Mouse (Mus musculus) stomach, embryonic 15.5 days (tissue): ENCODE data around the gene Stau1. TPM values are rescaled to one million over a fixed set of nuclear protein-coding genes. Genes with fewer than 3 reads are reported as not detected.

ENCODE experiments used
- ATAC-seq: fragments of 200-750 bp; cut with Nextera tagmentation; 2 replicates; pipeline ENCODE4 v1.8.0; 2017; ENCODE audit warnings: low read depth, moderate number of reproducible peaks, moderate TSS enrichment; ENCODE audit not compliant: insufficient read depth, low FRiP score
- H3K27ac ChIP-seq: fragments of 300-500 bp; sonication (generic); 2 replicates; pipeline ENCODE4 v1.5.1; 2015; ENCODE audit warnings: mild to moderate bottlenecking, inconsistent platforms
- H3K27me3 ChIP-seq: fragments of 300-500 bp; sonication (generic); replicated peaks from 2 replicates; pipeline ENCODE4 v1.6.1; 2015; ENCODE audit warnings: inconsistent platforms
- H3K36me3 ChIP-seq: fragments of 300-500 bp; sonication (generic); 2 replicates; pipeline ENCODE4 v1.6.1; 2015; ENCODE audit warnings: inconsistent platforms
- H3K4me1 ChIP-seq: fragments of 300-500 bp; sonication (generic); 2 replicates; pipeline ENCODE4 v1.6.1; 2015; ENCODE audit warnings: inconsistent platforms
- H3K4me2 ChIP-seq: fragments of 300-500 bp; sonication (generic); 2 replicates; pipeline ENCODE4 v1.6.1; 2015; ENCODE audit warnings: mild to moderate bottlenecking, inconsistent platforms
- H3K4me3 ChIP-seq: fragments of 300-500 bp; sonication (generic); replicated peaks from 2 replicates; pipeline ENCODE4 v1.5.1; 2015; ENCODE audit warnings: inconsistent platforms
- H3K9ac ChIP-seq: fragments of 300-500 bp; sonication (generic); 2 replicates; pipeline ENCODE4 v1.6.1; 2015; ENCODE audit warnings: inconsistent platforms
- H3K9me3 ChIP-seq: fragments of 300-500 bp; sonication (generic); 2 replicates; pipeline ENCODE4 v1.6.1; 2016; ENCODE audit warnings: inconsistent platforms
- WGBS: fragments of 180-500 bp; shearing (Covaris S2); methylation state at CpG from one replicate; pipeline ENCODE4 v1.1.7; 2015; 5-methylcytosine and 5-hydroxymethylcytosine counted together
- polyA plus RNA-seq: library from polyadenylated mRNA; unstranded; fragments of >200 nt; fragmentation: Nextera tagmentation; extraction: Ambion mirVana; gene quantifications from 2 replicates; pipeline ENCODE4 v1.2.1, GENCODE M21; 2015

Stau1 gene
- polyA plus RNA-seq, 1 experiment from 2014 or later: 70.6 TPM

DNA sequence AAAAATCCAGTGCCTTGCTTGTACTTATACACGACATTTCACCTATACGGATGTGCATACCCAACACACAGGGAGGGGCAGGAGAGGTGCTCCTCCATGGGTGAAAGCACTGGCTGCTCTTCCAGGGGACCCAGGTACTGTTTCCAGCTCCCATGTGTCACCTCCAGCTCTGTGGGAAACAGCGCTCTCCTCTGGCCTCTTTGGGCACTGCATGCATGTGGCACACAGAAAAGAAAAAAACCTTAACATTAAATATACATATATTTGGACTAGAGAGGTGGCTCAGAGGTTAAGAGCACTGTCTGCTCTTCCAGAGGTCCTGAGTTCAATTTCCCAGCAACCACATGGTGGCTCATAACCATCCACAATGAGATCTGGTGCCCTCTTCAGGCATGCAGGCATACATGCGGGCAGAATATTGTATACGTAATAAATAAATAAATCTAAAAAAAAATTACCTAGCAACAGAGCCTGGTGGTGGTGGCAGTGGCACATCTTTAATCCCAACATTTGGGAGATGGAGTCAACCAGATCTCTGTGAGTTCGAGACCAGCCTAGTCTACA is 92.3 kb downstream of the Stau1 start:
- Histone ChIP-seq H3K9ac (no peak overlapping the region), H3K9me3 (no peaks in the 10 kb centered on the region), H3K4me2 (no peak overlapping the region), H3K27ac (no peak overlapping the region), H3K36me3 (no peaks in the 10 kb centered on the region), H3K27me3 (no peaks in the 10 kb centered on the region), H3K4me3 (no peak overlapping the region), H3K4me1 (peaks cover 15% of the 10 kb centered on the region)
- 91% methylated on average over 6 of the region's 6 CpGs for WGBS
- ATAC-seq: no peak

- no peaks in the 10 kb centered on the region for H3K36me3 ChIP-seq
- no peak overlapping the region for H3K9ac ChIP-seq
- no peak overlapping the region for H3K4me2 ChIP-seq
- peaks cover 4% of the 10 kb centered on the region; the same call in 1 of the 2 replicates for H3K4me1 ChIP-seq
- ATAC-seq: no peak
- no peak overlapping the region for H3K27ac ChIP-seq
- H3K27me3 ChIP-seq: no peaks in the 10 kb centered on the region
- WGBS: 81% methylated on average over 8 of the region's 8 CpGs
- H3K4me3 ChIP-seq: no peak overlapping the region
- no peaks in the 10 kb centered on the region for H3K9me3 ChIP-seq
Measured at GRCm38 (mm10) chr2:166900792-166901505, 95.2 kb downstream of the Stau1 start.

GRCm38 (mm10) chr2:166899746-166900145 is 96.4 kb downstream of the Stau1 start:
- Histone ChIP-seq H3K9ac (no peak overlapping the region), H3K36me3 (no peaks in the 10 kb centered on the region), H3K4me3 (no peak overlapping the region), H3K4me1 (no peaks in the 10 kb centered on the region), H3K27ac (no peak overlapping the region), H3K27me3 (no peaks in the 10 kb centered on the region), H3K4me2 (no peak overlapping the region), H3K9me3 (no peaks in the 10 kb centered on the region)
- ATAC-seq: no peak
- 63% methylated on average over 3 of the region's 3 CpGs for WGBS

- no peak overlapping the region for H3K9ac ChIP-seq
- H3K4me1 ChIP-seq: no peaks in the 10 kb centered on the region
- H3K4me2 ChIP-seq: no peak overlapping the region
- H3K27ac ChIP-seq: no peak overlapping the region
- ATAC-seq: no peak
- WGBS: 81% methylated on average over 2 of the region's 2 CpGs
- no peaks in the 10 kb centered on the region for H3K9me3 ChIP-seq
- no peaks in the 10 kb centered on the region for H3K36me3 ChIP-seq
- no peaks in the 10 kb centered on the region for H3K27me3 ChIP-seq
- H3K4me3 ChIP-seq: no peak overlapping the region
Measured at GRCm38 (mm10) chr2:166899161-166899560, 96.9 kb downstream of the Stau1 start.

Other genes with a start within 250 kb of the Stau1 start
- 7.2 and 7.8 TPM in 2 replicates for gene Trp53rkb, start 203.8 kb downstream of the Stau1 start, polyA plus RNA-seq
- gene Arfgef2, start 190.7 kb downstream of the Stau1 start, polyA plus RNA-seq: 4.5 and 5.2 TPM in 2 replicates
- gene Cse1l, start 90.3 kb downstream of the Stau1 start, polyA plus RNA-seq: 97.8 and 101 TPM in 2 replicates
- 47.4 and 50.4 TPM in 2 replicates for gene Ddx27, start 18.9 kb upstream of the Stau1 start, polyA plus RNA-seq
- gene Znfx1, start 66.7 kb upstream of the Stau1 start, polyA plus RNA-seq: 7.9 TPM in 2 replicates
- 1.4 and 1.5 TPM in 2 replicates for gene Kcnb1, start 193.9 kb upstream of the Stau1 start, polyA plus RNA-seq
- 18.2 and 20.2 TPM in 2 replicates for gene Ptgis, start 244.3 kb upstream of the Stau1 start, polyA plus RNA-seq